Mouse (Mus musculus) ES-E14 (cell line): ENCODE results near the gene Slc35e2. TPM values are rescaled to one million over a fixed set of nuclear protein-coding genes. Genes with fewer than 3 reads are reported as not detected.

Experiments
- DNase-seq: peaks from one replicate; pipeline ENCODE4 v3.0.0-alpha.2; 2013; ENCODE audit warnings: low read depth, low spot score
- H3K27ac ChIP-seq: 2 replicates; pipeline ENCODE4 v1.5.1; 2012; ENCODE audit warnings: low read depth, mild to moderate bottlenecking, low read length, moderate library complexity, mixed read lengths; ENCODE audit not compliant: poor library complexity, insufficient read depth, severe bottlenecking
- H3K36me3 ChIP-seq: 2 replicates; pipeline ENCODE4 v1.6.1; 2012; ENCODE audit warnings: mild to moderate bottlenecking, low read length, moderate library complexity, mixed read lengths; ENCODE audit not compliant: control insufficient read depth, poor library complexity, insufficient read depth, severe bottlenecking
- H3K4me1 ChIP-seq, 2 experiments: fragments of 150-350 bp in 1 of 2; sonication (generic) in 1 of 2; 2 replicates each; pipeline ENCODE4 v1.6.1; 2012; ENCODE audit warnings: low read length in 2 of 2, mild to moderate bottlenecking in 1 of 2, mixed read lengths in 1 of 2; ENCODE audit not compliant: control insufficient read depth in 2 of 2, insufficient read depth in 2 of 2, poor library complexity in 1 of 2
- H3K4me3 ChIP-seq, 2 experiments: fragments of 150-350 bp in 1 of 2; sonication (generic) in 1 of 2; 2 replicates each; pipeline ENCODE4 v1.5.1; 2012; ENCODE audit warnings: low read length in 2 of 2, low read depth in 1 of 2, mild to moderate bottlenecking in 1 of 2, mixed read lengths in 1 of 2; ENCODE audit not compliant: insufficient read depth in 1 of 2, poor library complexity in 1 of 2, severe bottlenecking in 1 of 2
- H3K9ac ChIP-seq: 2 replicates; pipeline ENCODE4 v1.6.1; 2012; ENCODE audit warnings: low read depth, mild to moderate bottlenecking, low read length, mixed read lengths; ENCODE audit not compliant: poor library complexity, insufficient read depth, severe bottlenecking
- H3K9me3 ChIP-seq: fragments of 150-350 bp; sonication (generic); 2 replicates; pipeline ENCODE4 v1.6.1; 2012; ENCODE audit warnings: low read depth, mild to moderate bottlenecking, low read length; ENCODE audit not compliant: control insufficient read depth, insufficient read depth
- CHD2 ChIP-seq: IDR thresholded peaks from 2 replicates; pipeline ENCODE4 v1.6.1; 2014; ENCODE audit warnings: mild to moderate bottlenecking, low read depth, low read length, inconsistent platforms
- HCFC1 ChIP-seq: IDR thresholded peaks from 2 replicates; pipeline ENCODE4 v1.6.1; 2012; ENCODE audit warnings: low read length, inconsistent platforms, borderline replicate concordance; ENCODE audit not compliant: insufficient read depth
- MAFK ChIP-seq: IDR thresholded peaks from 2 replicates; pipeline ENCODE4 v1.6.1; 2014; ENCODE audit warnings: mild to moderate bottlenecking, low read depth, low read length, inconsistent platforms; ENCODE audit not compliant: insufficient read depth
- ZC3H11A ChIP-seq: IDR thresholded peaks from 2 replicates; pipeline ENCODE4 v1.6.1; 2012; ENCODE audit warnings: low read depth, mild to moderate bottlenecking, inconsistent platforms, low read length, borderline replicate concordance
- ZNF384 ChIP-seq: IDR thresholded peaks from 2 replicates; pipeline ENCODE4 v1.6.1; 2012; ENCODE audit warnings: low read depth, low read length, inconsistent platforms
- in situ Hi-C, 2 experiments: fragments of 600-800 bp; cut with MboI; formaldehyde crosslinking; loops; one replicate each; pipeline ENCODE4 v1.15.1; 2025; ENCODE audit warnings: low sequenced_read_pairs in 2 of 2, inconsistent platforms in 1 of 2; ENCODE audit not compliant: unreplicated experiment in 2 of 2
- total RNA-seq: library from RNA; depleted of rRNA; stranded (reverse); fragments of 300-350 nt; gene quantifications from 2 replicates; pipeline ENCODE4 v1.2.3, GENCODE M21; 2012

Gene Slc35e2
- total RNA-seq, 1 experiment = 25.5 TPM

- peaks cover 35% of the 10 kb centered on the region for H3K36me3 ChIP-seq
- in situ Hi-C loops = no loop called here
Observed at GRCm38 (mm10) chr4:155559454-155559853, 41.8 kb upstream of the Slc35e2 start.

DNA sequence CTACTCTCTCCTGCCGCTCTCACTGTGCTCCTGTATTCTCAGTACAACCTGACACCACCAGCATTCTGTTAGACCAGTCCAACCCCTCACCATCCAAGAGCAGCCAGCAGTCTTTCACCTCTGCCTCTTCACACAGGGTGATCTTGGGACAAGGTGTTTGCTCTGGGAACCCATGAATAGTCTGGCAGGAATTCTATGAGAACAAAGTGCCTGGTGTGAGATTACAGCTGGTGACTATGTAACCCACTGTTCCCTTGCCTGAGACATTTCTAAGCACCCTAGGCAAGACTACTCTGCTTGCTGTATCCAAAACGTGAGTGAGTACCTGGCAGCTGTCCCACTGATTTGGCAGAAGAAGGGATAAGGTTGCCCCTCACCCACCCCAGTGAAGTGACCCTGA is 40.3 kb upstream of the Slc35e2 start:
- in situ Hi-C loops = no loop called here
- Histone ChIP-seq H3K4me1 (peaks cover 7 to 13% of the 10 kb centered on the region in 2 experiments; a peak in 3 of 4 replicates), H3K27ac (no peak overlapping the region), H3K36me3 (peaks cover 29% of the 10 kb centered on the region), H3K9ac (no peak overlapping the region), H3K9me3 (no peaks in the 10 kb centered on the region), H3K4me3 (no peak overlapping the region)
- no peak for TF ChIP-seq HCFC1
- no peak for TF ChIP-seq ZNF384
- TF ChIP-seq MAFK = no peak
- TF ChIP-seq CHD2 = no peak
- TF ChIP-seq ZC3H11A = no peak
- no peak for DNase-seq

More at GRCm38 (mm10) chr4:155559454-155559853, 41.8 kb upstream of the Slc35e2 start:
- Histone ChIP-seq H3K9ac (no peak overlapping the region), H3K4me3 (no peak overlapping the region), H3K27ac (no peak overlapping the region), H3K4me1 (peaks cover 5 to 11% of the 10 kb centered on the region in 2 experiments; a peak in 3 of 4 replicates), H3K9me3 (no peaks in the 10 kb centered on the region)
- no peak for DNase-seq
- no peak for TF ChIP-seq MAFK
- TF ChIP-seq HCFC1 = no peak
- no peak for TF ChIP-seq ZC3H11A
- no peak for TF ChIP-seq CHD2
- no peak for TF ChIP-seq ZNF384

GRCm38 (mm10) chr4:155561661-155562442 is 39.4 kb upstream of the Slc35e2 start, which contains the start of gene Nadk:
Gene Nadk (plus strand): TSS chr4:155562378.
- peaks cover 29% of the 10 kb centered on the region for H3K36me3 ChIP-seq
- no peak for DNase-seq
- H3K4me1 ChIP-seq = peaks cover 7 to 15% of the 10 kb centered on the region in 2 experiments; a peak in 3 of 4 replicates
- H3K27ac ChIP-seq = no peak within 1 kb of the TSS
- peak within 1 kb of the TSS in 1 of 2 experiments; percentile 32; a peak in 2 of 4 replicates for H3K4me3 ChIP-seq
- in situ Hi-C loops = no loop called here
- H3K9ac ChIP-seq = peak within 1 kb of the TSS; percentile 9; the same call in 1 of the 2 replicates
- no peak for TF ChIP-seq ZC3H11A
- no peaks in the 10 kb centered on the region for H3K9me3 ChIP-seq

DNA sequence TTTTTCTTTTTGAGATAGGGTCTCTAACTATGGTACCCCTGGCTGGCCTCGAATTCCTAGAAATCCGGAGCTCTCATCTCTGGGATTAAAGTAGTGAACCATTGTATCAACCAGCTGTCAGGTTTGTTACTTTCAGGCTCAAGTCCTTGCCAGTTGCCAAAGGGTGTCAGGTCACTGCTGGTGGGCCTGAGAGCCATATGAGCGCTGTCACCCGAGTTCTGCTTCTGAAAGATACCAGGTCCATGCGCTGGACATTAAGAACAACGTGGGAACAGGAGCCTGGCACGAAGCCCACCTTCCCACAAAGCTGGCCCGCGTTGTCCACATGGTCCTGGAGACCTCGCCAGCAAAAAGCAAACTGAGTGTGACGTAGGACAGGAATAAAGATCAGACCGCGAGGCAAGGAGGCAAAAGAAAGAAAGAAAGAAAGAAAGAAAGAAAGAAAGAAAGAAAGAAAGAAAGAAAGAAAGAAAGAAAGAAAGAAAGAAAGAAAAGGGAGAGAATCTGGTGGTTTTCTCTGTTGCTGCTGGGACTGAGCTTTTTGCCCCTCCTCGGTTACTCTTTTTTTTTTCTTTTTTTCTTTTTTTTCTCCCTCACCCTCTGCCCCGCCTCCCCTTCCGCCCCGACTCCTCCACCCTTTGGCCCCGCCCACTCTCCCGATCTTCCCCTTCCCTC is 38.4 kb upstream of the Slc35e2 start:
- H3K4me1 ChIP-seq = peaks cover 6 to 15% of the 10 kb centered on the region in 2 experiments; a peak in 3 of 4 replicates
- peak overlapping the region in 1 of 2 experiments; percentile 32; a peak in 2 of 4 replicates for H3K4me3 ChIP-seq
- TF ChIP-seq ZNF384 (peak; percentile 81), HCFC1 (no peak)
- H3K27ac ChIP-seq = no peak overlapping the region
- peaks cover 24% of the 10 kb centered on the region for H3K36me3 ChIP-seq
- no peaks in the 10 kb centered on the region for H3K9me3 ChIP-seq
- no peak for DNase-seq
- peak overlapping the region; percentile 9; the same call in 1 of the 2 replicates for H3K9ac ChIP-seq
- in situ Hi-C loops = no loop called here
